Mouse (Mus musculus) layer of hippocampus, postnatal 25 days (tissue): ENCODE results near the gene Fam217b. TPM values are rescaled to one million over a fixed set of nuclear protein-coding genes. Genes with fewer than 3 reads are reported as not detected.

Experiments
- DNase-seq, 2 experiments: peaks; one replicate each; pipeline ENCODE4 v3.0.0; 2022; ENCODE audit warnings: mixed read lengths in 2 of 2, low spot score in 1 of 2; ENCODE audit errors: extremely low spot score in 1 of 2
- total RNA-seq, 2 experiments: library from RNA; stranded (reverse); gene quantifications; 2 replicates each; pipeline ENCODE4 v1.2.3; 2021

The Fam217b gene
- total RNA-seq: 10 to 100 TPM; 43.6 to 45.9 TPM

DNA sequence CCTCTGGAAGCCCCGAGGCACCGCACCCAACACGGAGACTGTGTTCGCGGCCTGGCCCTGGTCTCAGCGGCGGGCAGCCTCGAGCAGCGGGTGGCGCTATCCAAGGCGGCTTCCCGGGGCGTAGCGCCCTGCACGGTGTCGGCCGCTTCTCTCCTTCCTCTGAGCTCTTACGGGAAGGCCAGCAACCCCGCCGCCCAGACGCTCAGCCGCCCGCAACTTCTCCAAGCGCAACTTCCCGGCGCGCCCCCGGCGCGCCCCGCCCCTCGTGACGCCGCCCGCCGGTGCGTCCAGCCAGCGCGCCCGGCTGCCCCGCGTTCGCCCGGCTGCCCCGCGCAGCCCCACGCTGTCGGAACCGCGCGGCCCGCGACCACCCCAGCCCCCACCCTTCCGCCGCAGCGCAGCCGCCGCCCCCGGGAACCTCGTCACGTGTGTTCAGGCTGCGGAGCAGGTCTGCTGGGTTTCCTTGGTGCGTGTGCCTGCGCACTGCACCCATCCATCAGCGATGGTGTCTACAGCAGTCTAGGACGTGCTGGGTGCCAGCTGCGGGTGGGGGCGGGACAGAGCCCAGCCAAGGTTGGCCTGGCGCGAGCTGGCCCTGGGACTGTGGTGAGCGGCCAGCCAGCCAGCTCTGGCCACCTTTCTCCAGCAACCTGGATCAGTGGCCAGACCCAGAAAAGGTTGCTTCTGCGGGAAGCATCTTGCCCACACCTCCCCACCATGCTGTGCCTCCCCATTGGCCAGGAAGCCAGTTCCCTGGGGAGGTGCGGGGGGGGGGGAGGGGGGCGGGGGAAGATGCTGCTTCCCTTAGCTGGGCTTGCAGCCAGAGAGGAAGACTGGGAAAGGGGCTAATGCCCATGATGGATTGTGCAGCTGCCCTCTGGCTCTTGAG, at the start of gene Fam217b, which contains the start of gene Ppp1r3d:
Fam217b (plus strand) TSS at position 264 of the 889 bp plus-strand sequence.
Ppp1r3d (minus strand) TSS at position 212 of the 889 bp plus-strand sequence.
- DNase-seq: peak; percentile 37 to 67

DNA sequence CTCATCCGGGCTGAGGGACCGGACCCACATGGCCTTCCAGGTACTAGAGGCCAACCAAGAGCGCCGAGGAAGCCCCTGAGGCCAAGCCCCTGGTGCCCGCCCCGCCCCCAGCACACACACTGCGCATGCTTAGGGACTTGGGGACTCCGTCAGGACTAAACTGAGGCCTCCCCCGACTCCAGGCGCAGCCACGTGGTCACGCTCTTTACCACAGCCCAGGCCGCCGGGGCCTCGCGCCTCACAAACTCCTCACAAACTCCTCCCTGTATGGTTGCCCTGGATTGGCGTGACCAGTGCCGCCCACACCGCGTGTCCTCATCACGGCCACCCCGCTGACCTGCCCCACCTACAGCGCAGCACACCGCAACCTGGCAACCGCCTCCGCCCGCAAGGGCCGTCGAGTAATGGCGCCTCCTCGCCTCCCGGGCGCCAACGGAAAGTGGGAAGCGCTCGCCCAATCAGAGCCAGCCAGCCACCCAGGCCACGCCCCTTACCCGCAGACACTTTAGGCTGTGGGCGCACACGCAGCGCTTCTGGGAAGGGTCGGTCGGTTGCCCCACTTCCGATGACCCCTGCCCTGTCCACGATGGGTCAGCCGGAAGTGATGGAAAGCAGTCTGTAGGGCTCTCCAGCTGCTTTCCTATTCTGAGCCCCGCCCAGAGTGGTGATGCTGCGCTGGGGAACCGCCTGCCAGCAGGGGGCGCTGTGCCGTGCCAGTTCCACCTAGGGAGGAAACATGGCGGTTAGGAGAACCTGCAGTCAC, 7.1 kb upstream of the Fam217b start, which contains the start of gene Sycp2:
Sycp2 (minus strand) TSS at position 633 of the 763 bp plus-strand sequence.
- no peak for DNase-seq

GRCm38 (mm10) chr2:178409024-178409423, 5.3 kb upstream of the Fam217b start:
- DNase-seq: no peak

- no peak for DNase-seq
Observed at GRCm38 (mm10) chr2:178410286-178410685, 4.0 kb upstream of the Fam217b start.

- no peak for DNase-seq
Observed at GRCm38 (mm10) chr2:178412598-178412997, 1.7 kb upstream of the Fam217b start.

DNA sequence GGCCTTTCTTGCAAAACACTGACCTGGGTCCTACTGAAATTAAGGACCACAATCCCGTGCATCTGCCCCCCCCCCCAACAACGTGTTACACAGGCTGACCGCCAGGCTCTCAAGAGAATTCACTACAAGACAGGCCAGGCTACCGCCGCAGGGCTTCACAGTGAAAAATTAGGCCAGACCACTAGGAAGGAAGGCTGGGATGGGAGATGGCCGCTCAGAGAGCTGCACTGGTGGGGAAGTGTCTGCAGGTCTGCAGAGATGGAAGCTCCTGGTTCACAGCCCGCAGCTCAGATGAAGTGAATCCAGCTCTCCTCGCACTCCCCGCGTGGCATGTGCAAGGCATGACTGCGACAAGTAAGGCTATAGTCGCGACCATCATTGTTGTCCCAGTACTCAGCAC, 1.2 kb upstream of the Fam217b start:
- DNase-seq: no peak

DNA sequence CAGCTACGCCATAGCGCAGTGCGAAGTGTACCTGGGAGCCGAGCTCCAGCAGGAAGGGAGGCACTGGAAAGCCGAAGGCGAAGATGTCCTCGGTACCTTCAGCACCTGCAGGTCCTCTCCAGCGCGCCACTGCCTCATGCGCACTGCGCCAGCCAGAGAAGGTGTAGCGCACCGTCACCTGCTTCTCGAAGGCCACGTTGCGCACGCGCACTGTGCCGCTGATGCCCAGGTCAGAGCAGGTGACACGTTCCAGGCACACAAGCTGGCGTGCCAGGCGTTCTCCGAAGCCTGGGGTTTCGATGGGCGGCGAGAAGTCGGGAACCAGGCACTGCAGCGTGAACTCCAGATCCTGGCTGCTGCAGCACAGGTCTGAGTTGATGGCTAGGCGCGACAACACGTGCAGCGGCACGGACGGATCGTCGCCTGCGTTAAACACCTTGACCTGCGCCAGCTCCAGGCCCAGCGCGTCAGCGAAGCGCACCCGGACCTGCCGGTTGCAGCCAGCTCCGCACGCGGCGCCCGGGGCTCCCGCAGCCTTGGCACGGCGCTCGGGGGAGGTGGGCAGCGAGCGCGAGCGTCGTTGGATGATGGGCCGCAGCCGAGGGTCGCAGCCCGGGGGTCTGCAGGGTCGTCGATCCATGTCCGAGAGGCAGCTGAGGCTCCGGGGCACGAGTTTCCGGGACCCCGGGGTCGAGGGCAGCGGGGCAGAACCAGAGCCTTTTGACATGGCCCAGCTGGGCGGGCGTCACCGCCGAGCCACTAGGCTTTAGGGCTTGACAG, 653 bp upstream of the Fam217b start:
- peak; percentile 34 to 36 for DNase-seq

- DNase-seq: no peak
Observed at GRCm38 (mm10) chr2:178415150-178415448, 775 bp downstream of the Fam217b start.

DNA sequence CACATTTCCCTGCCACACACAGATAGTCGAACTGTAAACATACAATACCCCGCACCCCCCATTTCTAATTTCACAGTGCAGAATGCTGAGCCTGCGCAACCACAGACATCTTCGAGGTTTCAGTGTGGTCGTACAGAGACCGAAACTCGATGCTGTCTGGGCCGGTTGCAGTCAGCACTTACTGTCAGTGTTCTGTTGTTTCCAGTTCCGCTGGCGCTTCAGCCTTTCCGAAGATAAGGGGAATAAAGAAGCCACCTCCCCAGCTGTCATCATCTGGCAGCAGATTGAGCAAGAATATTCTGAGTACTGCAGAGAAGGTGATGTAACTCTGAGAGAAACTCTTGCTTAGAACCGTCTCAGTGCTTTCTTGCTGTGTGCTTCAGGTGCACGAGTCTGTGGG, 2.1 kb downstream of the Fam217b start:
- DNase-seq: no peak

- DNase-seq: no peak
Observed at GRCm38 (mm10) chr2:178416970-178417369, 2.6 kb downstream of the Fam217b start.

DNA sequence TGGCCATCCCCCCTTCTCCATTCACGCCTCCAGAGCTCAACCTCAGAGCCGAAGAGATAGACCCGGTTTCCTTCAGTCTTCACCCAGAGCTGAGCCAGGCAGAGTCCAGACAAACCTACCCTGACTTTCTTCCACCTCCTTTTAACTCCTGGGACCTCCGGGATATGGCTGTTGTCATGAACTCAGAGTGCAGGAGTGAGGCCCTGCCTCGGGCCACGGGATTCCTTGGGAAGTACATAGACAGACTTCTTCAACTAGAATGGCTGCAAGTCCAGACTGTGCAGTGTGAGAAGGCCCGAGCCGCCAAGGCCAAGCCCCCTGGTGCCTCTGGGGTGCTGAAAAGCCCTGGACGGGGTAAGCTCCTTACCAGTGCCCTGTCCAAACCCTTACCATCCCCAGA, 6.3 kb downstream of the Fam217b start:
- no peak for DNase-seq

GRCm38 (mm10) chr2:178421603-178422002, 7.3 kb downstream of the Fam217b start:
- no peak for DNase-seq

- no peak for DNase-seq
Observed at GRCm38 (mm10) chr2:178422186-178422585, 7.9 kb downstream of the Fam217b start.

GRCm38 (mm10) chr2:178423223-178423622, 8.9 kb downstream of the Fam217b start:
- no peak for DNase-seq

DNA sequence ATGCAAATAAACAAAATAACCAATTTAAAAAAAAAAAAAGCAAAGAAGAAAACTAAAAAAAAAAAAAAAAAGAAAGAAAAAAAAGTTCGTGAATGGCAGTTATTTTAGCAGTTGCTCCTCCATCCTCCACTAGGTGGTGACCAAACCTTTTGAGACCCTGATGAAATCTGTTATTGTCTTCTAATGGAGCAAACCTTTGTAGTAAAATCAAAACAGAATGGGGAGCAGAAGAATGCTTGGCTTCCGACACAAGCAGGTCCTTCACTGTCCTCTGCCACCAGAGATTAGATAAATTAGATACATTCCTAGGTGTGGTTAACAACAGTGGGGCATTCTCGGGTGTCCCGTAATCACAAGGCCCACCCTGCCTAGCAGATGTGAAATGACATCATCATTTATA, 11.9 kb downstream of the Fam217b start:
- DNase-seq: peak in 1 of 2 experiments; percentile 12

DNA sequence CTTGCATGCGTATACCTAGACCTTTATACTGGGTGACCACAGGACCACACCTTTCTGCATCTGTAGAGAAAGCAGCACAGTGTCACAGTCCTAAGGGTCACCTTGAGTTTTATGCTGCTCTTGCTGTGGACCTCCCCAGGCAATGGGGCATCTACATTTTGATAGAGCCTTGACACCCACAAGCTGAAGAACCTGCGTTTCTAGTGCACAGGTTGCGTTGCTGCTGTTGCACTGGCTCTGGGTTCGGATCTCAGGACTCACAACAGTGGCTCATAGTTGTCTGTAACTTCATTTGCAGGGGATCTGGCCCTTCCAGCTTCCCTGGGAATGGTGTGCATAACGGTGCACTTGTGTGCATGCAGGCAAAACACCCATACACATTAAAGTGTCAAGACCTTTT, 12.9 kb downstream of the Fam217b start:
- peak in 1 of 2 experiments; percentile 2 for DNase-seq

- DNase-seq: no peak
Observed at GRCm38 (mm10) chr2:178428183-178428582, 13.9 kb downstream of the Fam217b start.

DNA sequence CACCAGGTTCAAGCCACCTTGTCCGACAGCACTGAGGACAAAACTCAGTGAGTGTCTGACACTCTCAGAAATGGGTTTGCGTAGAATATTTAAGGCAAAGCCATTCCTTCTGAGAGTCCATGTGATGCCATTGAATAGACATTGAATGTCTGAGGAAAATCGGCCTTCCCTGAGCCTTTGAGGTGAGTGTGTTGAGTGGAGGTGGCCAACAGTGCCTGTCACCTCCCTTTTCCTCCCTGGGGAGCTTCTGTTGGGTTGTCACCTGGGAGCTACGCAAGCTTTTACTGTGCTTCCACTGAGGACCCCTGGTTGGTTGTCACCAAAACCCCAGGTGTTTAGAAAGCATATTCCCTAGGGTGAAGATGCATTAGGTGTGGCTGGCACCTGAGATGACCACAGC, 14.4 kb downstream of the Fam217b start:
- no peak for DNase-seq

- DNase-seq: no peak
Observed at GRCm38 (mm10) chr2:178429426-178429825, 15.1 kb downstream of the Fam217b start.

DNA sequence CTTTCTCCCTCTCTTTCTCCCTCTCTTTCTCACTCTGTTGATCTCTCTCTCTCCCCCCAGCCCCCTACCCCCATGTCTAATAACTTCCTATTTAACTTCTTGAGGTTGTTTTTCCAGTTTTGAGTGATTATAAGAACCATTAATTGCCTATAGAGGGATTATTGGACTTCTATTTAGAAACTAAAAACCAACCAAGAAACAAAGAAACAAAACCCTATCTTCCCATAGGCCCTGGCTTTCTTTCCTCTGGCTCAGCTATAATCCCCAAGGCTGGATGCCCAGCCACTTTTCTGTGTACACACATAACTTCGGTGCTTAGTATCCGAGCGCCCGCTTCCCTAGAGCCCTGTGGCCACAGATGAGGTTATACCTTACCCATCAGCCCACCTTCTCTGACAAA, 15.9 kb downstream of the Fam217b start, which contains the start of gene Cdh26:
Cdh26 (plus strand) TSS at position 301 of the 400 bp plus-strand sequence.
- DNase-seq: no peak

GRCm38 (mm10) chr2:178433495-178433894, 19.2 kb downstream of the Fam217b start:
- DNase-seq: no peak
